ENCODE assay signal across 10 mouse cellular contexts in the genomic region with DNA sequence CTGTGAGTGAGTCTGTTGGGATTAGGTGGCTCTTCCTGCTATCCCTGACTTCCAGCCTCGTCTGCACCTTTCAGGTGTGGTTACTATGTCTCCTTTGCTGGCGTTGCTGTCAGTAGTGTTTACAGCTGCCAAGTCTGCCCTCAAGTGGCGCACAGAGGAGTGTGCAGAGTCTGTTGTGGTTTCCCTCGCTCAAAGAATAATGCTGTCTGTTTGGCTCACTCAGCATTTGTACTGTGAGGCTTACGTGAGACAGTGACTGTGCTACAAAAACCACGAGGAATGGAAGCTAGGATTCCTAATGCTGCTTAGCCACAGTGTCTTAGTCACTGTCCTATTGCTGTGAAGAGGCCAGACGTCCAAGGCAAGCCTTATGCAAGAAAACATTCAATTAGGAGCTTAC. TPM values are rescaled to one million over a fixed set of nuclear protein-coding genes. Genes with fewer than 3 reads are reported as not detected.
DNase-seq lines count a peak whose midpoint lies in the region; ATAC-seq and TF ChIP-seq lines count a peak whose summit lies in the region.
"Had no signal": no experiment of that assay in that cellular context is flagged by ENCODE, and none has a peak within 500 bp of the region (broad histone marks: within the 10 kb centered on the region; RNA-seq: fewer than 3 reads in every experiment).

No protein-coding gene starts in this region.

- H3K4me2 ChIP-seq in hindbrain, postnatal 0 days (ENCODE audit: low read depth, low read length), result no peak overlapping the region
- H3K4me2 ChIP-seq in hindbrain, embryonic 11.5 days (replicated peaks; ENCODE audit: low read depth, low read length), result no peak overlapping the region
- no peak overlapping the region for H3K4me2 ChIP-seq in forebrain, embryonic 16.5 days (ENCODE audit: low read length)
- H3K4me2 ChIP-seq: limb, embryonic 13.5 days had no signal

- ATAC-seq in hindbrain, postnatal 0 days, result no peak
- no peak for ATAC-seq in hindbrain, embryonic 11.5 days (ENCODE audit: low FRiP score)
- ATAC-seq in cerebellum, adult (ENCODE audit: insufficient number of reproducible peaks, low FRiP score, low TSS enrichment), result no peak
- no peak for ATAC-seq in forebrain, embryonic 16.5 days

- peak; percentile 64 for TF ChIP-seq CTCF in hindbrain, postnatal 0 days (IDR thresholded peaks at IDR 0.05; ENCODE audit: low read depth)

- 78% methylated on average over 7 of the region's 7 CpGs for WGBS in hindbrain, postnatal 0 days
- 82% methylated on average over 7 of the region's 7 CpGs for WGBS in hindbrain, embryonic 11.5 days
- WGBS in forebrain, embryonic 16.5 days, result 83% methylated on average over 7 of the region's 7 CpGs

- H3K27me3 ChIP-seq in hindbrain, postnatal 0 days (ENCODE audit: insufficient read depth, low read length), result no peaks in the 10 kb centered on the region
- H3K27me3 ChIP-seq in hindbrain, embryonic 11.5 days (ENCODE audit: control insufficient read depth, insufficient read depth, low read length), result no peaks in the 10 kb centered on the region
- H3K27me3 ChIP-seq in forebrain, embryonic 16.5 days (replicated peaks; ENCODE audit: control insufficient read depth, insufficient read depth, low read length), result no peaks in the 10 kb centered on the region
- H3K27me3 ChIP-seq: limb, embryonic 13.5 days had no signal

- H3K27ac ChIP-seq in hindbrain, postnatal 0 days, result no peak overlapping the region
- no peak overlapping the region for H3K27ac ChIP-seq in hindbrain, embryonic 11.5 days (ENCODE audit: low read depth, low read length)
- H3K27ac ChIP-seq in forebrain, embryonic 16.5 days (ENCODE audit: low read length), result no peak overlapping the region
- H3K27ac ChIP-seq: limb, embryonic 13.5 days had no signal

- peak; percentile 44 for DNase-seq in hindbrain, postnatal 0 days (ENCODE audit: low spot score)
- no peak for DNase-seq in hindbrain, embryonic 11.5 days (ENCODE audit: low spot score)
- DNase-seq in B cell, adult 2 months, result peak; percentile 20 to 22
- DNase-seq in adipocyte (ENCODE audit: low spot score), result peak; percentile 24
- peak; percentile 37 for DNase-seq in lung, postnatal 25 days (ENCODE audit: low spot score)
- DNase-seq in yolk sac, embryonic 10.5 days (ENCODE audit: low spot score), result no peak
- DNase-seq: adrenal gland, postnatal 14 days had no signal

- no peak overlapping the region for H3K4me3 ChIP-seq in hindbrain, postnatal 0 days (ENCODE audit: low read length)
- H3K4me3 ChIP-seq in hindbrain, embryonic 11.5 days (ENCODE audit: low read depth, low read length), result no peak overlapping the region
- H3K4me3 ChIP-seq in forebrain, embryonic 16.5 days (replicated peaks; ENCODE audit: low read length), result no peak overlapping the region
- H3K4me3 ChIP-seq: limb, embryonic 13.5 days had no signal

- no peaks in the 10 kb centered on the region for H3K36me3 ChIP-seq in hindbrain, postnatal 0 days (ENCODE audit: insufficient read depth, low read length)
- peaks cover 4% of the 10 kb centered on the region; the same call in 1 of the 2 replicates for H3K36me3 ChIP-seq in hindbrain, embryonic 11.5 days (ENCODE audit: control insufficient read depth, insufficient read depth, low read length)
- H3K36me3 ChIP-seq in forebrain, embryonic 16.5 days (ENCODE audit: control insufficient read depth, insufficient read depth), result no peaks in the 10 kb centered on the region

- H3K9ac ChIP-seq in hindbrain, postnatal 0 days (replicated peaks; ENCODE audit: low read length), result no peak overlapping the region
- H3K9ac ChIP-seq in hindbrain, embryonic 11.5 days (ENCODE audit: low read depth, low read length), result no peak overlapping the region
- H3K9ac ChIP-seq in forebrain, embryonic 16.5 days (replicated peaks; ENCODE audit: low read depth, low read length), result no peak overlapping the region
- H3K9ac ChIP-seq: limb, embryonic 13.5 days had no signal

- H3K9me3 ChIP-seq in hindbrain, postnatal 0 days (ENCODE audit: low read length), result no peaks in the 10 kb centered on the region
- no peaks in the 10 kb centered on the region; the same call in 1 of the 2 replicates for H3K9me3 ChIP-seq in hindbrain, embryonic 11.5 days (ENCODE audit: control insufficient read depth, low read length)
- no peaks in the 10 kb centered on the region for H3K9me3 ChIP-seq in forebrain, embryonic 16.5 days (ENCODE audit: control insufficient read depth, low read length)

- H3K4me1 ChIP-seq in hindbrain, postnatal 0 days (ENCODE audit: insufficient read depth, low read length), result no peaks in the 10 kb centered on the region
- no peaks in the 10 kb centered on the region for H3K4me1 ChIP-seq in hindbrain, embryonic 11.5 days (replicated peaks; ENCODE audit: control insufficient read depth, insufficient read depth, low read length)
- 0 out of 2 replicates have a peak, but pooled peaks cover under 1% of the 10 kb centered on the region for H3K4me1 ChIP-seq in forebrain, embryonic 16.5 days (replicated peaks; ENCODE audit: control insufficient read depth, insufficient read depth, low read length)

RNA-seq across cellular contexts. Expression of gene Haspin, which starts 7.1 kb away (rescaled TPM):
- total RNA-seq in hindbrain, postnatal 0 days (2014; rRNA removed), result 1.8 and 3.3 TPM in 2 replicates
- 2.4 and 3.4 TPM in 2 replicates for polyA plus RNA-seq in hindbrain, postnatal 0 days (2015; fragmentation: Nextera tagmentation; extraction: Ambion mirVana)
- polyA plus RNA-seq in hindbrain, embryonic 11.5 days (2014; fragmentation: Nextera tagmentation; extraction: Ambion mirVana), result 13.9 and 14.2 TPM in 2 replicates
- 5.8 and 6.3 TPM in 2 replicates for polyA plus RNA-seq in forebrain, embryonic 16.5 days (2015; fragmentation: Nextera tagmentation; extraction: Ambion mirVana)

RNA-seq across cellular contexts. Expression of gene P2rx5, which starts 29.2 kb away (rescaled TPM):
- 1.2 and 3.5 TPM in 2 replicates for total RNA-seq in hindbrain, postnatal 0 days (2014; rRNA removed)
- 0.48 and 0.97 TPM in 2 replicates for polyA plus RNA-seq in hindbrain, postnatal 0 days (2015; fragmentation: Nextera tagmentation; extraction: Ambion mirVana)
- polyA plus RNA-seq in hindbrain, embryonic 11.5 days (2014; fragmentation: Nextera tagmentation; extraction: Ambion mirVana), result 0.45 TPM in 2 replicates
- polyA plus RNA-seq in forebrain, embryonic 16.5 days (2015; fragmentation: Nextera tagmentation; extraction: Ambion mirVana), result 1.1 and 1.3 TPM in 2 replicates

RNA-seq across cellular contexts. Expression of gene Itgae, which starts 40.6 kb away (rescaled TPM):
- 0.16 and 0.18 TPM in 2 replicates for total RNA-seq in hindbrain, postnatal 0 days (2014; rRNA removed)
- 0.14 and 0.31 TPM in 2 replicates for polyA plus RNA-seq in hindbrain, postnatal 0 days (2015; fragmentation: Nextera tagmentation; extraction: Ambion mirVana)
- 0.15 and 0.20 TPM in 2 replicates for polyA plus RNA-seq in hindbrain, embryonic 11.5 days (2014; fragmentation: Nextera tagmentation; extraction: Ambion mirVana)
- 0.14 and 0.22 TPM in 2 replicates for polyA plus RNA-seq in forebrain, embryonic 16.5 days (2015; fragmentation: Nextera tagmentation; extraction: Ambion mirVana)

RNA-seq across cellular contexts. Expression of gene Emc6, which starts 45.8 kb away (rescaled TPM):
- total RNA-seq in hindbrain, postnatal 0 days (2014; rRNA removed), result 113 and 156 TPM in 2 replicates
- polyA plus RNA-seq in hindbrain, postnatal 0 days (2015; fragmentation: Nextera tagmentation; extraction: Ambion mirVana), result 188 and 191 TPM in 2 replicates
- polyA plus RNA-seq in hindbrain, embryonic 11.5 days (2014; fragmentation: Nextera tagmentation; extraction: Ambion mirVana), result 132 and 134 TPM in 2 replicates
- 119 and 127 TPM in 2 replicates for polyA plus RNA-seq in forebrain, embryonic 16.5 days (2015; fragmentation: Nextera tagmentation; extraction: Ambion mirVana)

RNA-seq across cellular contexts. Expression of gene Tax1bp3, which starts 45.9 kb away (rescaled TPM):
- 34.7 and 46.4 TPM in 2 replicates for total RNA-seq in hindbrain, postnatal 0 days (2014; rRNA removed)
- 95.7 and 97.7 TPM in 2 replicates for polyA plus RNA-seq in hindbrain, postnatal 0 days (2015; fragmentation: Nextera tagmentation; extraction: Ambion mirVana)
- 221 and 223 TPM in 2 replicates for polyA plus RNA-seq in hindbrain, embryonic 11.5 days (2014; fragmentation: Nextera tagmentation; extraction: Ambion mirVana)
- 166 and 182 TPM in 2 replicates for polyA plus RNA-seq in forebrain, embryonic 16.5 days (2015; fragmentation: Nextera tagmentation; extraction: Ambion mirVana)

Comparison
In these comparisons a context has a peak if more than half of its experiments do, and no peak if none do; other contexts are left out.
1. DNase-seq: peak in hindbrain, postnatal 0 days (single experiment), B cell, adult 2 months (2 of 2), adipocyte (single experiment) and lung, postnatal 25 days (single experiment); none in hindbrain, embryonic 11.5 days (single experiment) and yolk sac, embryonic 10.5 days (single experiment).